Mouse (Mus musculus): Measurements from ENCODE around the gene Dda1.
"Not testable (repeated sequence)": the region's sequence is repeated elsewhere in the genome, so short reads cannot be mapped to it uniquely, and the experiment has no call there.

The Dda1 gene

DNA sequence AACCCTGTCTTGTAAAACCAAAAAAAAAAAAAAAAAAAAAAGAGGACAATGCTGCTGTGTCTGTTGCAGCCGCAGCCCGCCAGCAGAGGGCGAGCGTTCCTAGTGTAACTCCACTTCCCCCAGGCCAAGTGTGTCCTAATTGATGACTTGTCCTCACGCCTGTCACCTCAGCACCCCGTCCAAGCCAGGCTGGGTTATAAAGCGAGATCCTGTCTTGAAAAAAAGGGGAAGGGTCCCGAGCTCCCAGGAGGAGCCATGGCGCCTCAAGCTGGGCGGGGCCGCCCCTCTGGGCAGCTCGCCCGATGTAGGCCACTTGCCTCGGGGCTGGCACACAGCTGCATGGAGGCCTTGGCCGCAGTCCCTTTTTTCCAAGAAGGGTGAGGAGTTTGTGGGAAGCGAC lies 26.0 kb downstream of the Dda1 start:
- DNase-seq (ENCODE audit: extremely low read depth, low read depth, low spot score): no peak

- no peak for DNase-seq (ENCODE audit: extremely low read depth, low read depth, low spot score)
These were observed 26.8 kb downstream of the Dda1 start for GRCm38 (mm10) chr8:71495811-71496210.

GRCm38 (mm10) chr8:71496481-71496880 lies 27.5 kb downstream of the Dda1 start:
- DNase-seq (ENCODE audit: extremely low read depth, low read depth, low spot score): no peak

DNA sequence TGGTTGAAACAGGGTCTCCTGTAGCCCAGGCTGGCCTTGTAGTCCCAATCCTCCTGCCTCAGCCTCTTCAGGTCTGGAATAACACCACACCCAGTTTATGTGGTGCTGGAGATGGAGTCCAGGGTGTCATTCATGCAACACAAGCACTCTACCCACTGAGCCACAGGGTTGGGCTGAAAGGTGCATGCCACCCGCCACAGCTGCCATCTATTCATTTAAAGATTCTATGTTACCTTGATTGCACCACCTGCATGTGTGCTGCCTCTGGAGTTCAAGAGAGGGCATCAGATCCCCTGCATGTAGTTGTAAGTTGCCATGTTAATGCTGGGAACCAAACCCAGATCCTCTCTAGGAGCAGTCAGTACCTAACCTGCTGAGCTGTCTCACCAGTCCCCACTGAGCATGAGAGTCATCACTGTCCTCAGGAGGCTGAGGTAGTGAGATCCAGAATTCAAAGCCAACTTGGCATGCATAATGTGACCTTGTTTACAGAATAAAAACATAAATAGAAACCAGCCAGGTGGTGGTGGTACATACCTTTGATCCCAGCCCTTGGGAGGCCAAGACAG lies 28.2 kb downstream of the Dda1 start:
- no peak for DNase-seq (ENCODE audit: extremely low read depth, low read depth, low spot score)

DNA sequence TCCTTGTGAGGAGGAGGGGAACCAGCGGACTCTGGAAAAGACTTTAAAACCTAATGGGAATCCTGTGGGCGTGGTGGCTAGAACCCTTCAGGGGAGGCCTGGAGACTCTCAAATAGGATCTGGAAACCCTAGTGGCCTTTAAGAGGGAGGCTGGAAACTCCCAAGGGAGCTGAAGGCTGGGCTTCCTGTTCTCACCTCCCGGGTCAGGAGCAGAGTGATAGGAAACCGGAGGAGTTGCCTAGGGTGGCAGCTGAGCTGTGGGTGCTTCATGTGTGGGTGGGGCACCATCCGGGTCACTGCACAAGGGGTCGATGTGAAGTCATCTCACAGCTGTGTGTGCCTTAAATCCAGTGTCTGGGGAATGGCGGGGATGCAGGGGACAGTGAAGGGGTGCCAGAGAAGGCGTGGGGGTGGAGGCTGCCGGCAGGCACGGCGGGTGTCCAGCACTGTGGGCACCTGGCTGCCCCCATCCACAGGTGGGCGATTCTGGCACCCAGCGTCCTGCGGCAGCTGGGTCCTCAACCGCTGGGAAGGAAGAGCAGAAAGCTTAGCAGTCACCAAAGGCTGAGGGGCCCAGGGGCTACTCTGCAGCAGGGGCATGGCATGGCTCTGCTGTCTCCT lies 29.0 kb downstream of the Dda1 start:
- DNase-seq (ENCODE audit: extremely low read depth, low read depth, low spot score): no peak

- no peak for DNase-seq (ENCODE audit: extremely low read depth, low read depth, low spot score)
These were observed 30.1 kb downstream of the Dda1 start for GRCm38 (mm10) chr8:71498816-71499690.

- no peak for DNase-seq (ENCODE audit: extremely low read depth, low read depth, low spot score)
These were observed 35.4 kb downstream of the Dda1 start for GRCm38 (mm10) chr8:71504349-71504748.

DNA sequence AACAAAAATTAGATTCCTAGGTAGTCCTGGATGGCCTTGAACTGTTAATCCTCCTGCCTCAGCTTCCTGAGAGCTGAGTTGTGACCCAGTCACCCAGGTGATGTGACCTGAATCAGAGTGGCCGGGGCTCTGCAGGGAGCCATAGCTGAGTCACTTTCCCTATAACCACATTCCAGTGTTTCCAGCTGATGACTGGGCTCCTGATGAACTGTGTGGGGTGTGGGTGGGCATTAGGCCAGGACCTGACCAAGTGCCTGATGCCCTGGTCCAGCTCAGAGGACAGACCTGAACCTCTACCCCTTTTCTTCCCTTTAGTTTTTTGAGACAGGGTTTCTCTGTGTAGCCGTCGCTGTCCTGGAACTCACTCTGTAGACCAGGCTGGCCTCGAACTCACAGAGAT lies 36.3 kb downstream of the Dda1 start:
- no peak for DNase-seq (ENCODE audit: extremely low read depth, low read depth, low spot score)

DNA sequence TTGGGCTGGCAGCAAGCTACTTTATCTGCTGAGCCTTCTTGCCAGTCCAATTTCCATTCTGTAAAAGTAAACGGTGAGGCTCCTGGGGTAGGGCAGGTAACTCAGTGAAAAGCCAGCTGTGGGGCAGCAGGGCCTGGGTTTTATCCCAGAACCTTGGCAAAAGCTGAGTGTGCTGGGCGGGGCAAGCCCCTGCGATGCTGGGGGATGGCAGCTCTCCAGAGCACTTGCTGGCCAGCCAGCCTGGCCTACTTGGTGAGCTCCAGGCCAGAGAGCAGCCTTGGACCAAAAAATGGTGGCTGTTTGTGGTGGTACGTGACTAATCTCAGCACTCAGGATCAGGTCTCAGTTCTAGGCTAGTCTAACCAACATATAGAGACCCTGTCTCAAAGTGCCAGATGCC lies 37.0 kb downstream of the Dda1 start:
- DNase-seq (ENCODE audit: extremely low read depth, low read depth, low spot score): no peak

- DNase-seq (ENCODE audit: extremely low read depth, low read depth, low spot score): no peak
These were observed 38.6 kb downstream of the Dda1 start for GRCm38 (mm10) chr8:71507589-71508104.

- no peak for DNase-seq (ENCODE audit: extremely low read depth, low read depth, low spot score)
These were observed 40.3 kb downstream of the Dda1 start for GRCm38 (mm10) chr8:71509316-71509715.

DNA sequence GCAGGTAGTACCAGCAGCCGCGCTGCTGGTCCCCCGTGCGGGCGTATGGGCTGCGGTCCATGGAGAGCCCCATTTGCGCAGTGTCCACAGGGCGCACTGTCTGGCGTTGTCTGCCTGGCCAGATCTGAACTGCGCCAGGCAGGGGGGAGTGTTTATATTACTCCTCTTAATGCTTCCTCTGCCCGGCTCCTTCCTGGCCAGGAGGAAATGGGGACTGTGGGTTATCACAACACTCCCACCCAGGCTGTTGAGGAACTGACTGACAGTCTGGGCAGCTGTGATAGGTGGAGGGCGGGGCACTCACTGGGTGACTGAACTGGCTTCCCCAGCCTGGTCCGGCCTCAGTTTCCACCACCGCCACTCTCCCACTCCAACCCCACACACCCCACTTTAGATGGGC lies 42.6 kb downstream of the Dda1 start, which contains the start of gene Plvap:
Gene Plvap (minus strand): TSS at position 109 of the 400 bp plus-strand sequence.
- no peak for DNase-seq (ENCODE audit: extremely low read depth, low read depth, low spot score)

DNA sequence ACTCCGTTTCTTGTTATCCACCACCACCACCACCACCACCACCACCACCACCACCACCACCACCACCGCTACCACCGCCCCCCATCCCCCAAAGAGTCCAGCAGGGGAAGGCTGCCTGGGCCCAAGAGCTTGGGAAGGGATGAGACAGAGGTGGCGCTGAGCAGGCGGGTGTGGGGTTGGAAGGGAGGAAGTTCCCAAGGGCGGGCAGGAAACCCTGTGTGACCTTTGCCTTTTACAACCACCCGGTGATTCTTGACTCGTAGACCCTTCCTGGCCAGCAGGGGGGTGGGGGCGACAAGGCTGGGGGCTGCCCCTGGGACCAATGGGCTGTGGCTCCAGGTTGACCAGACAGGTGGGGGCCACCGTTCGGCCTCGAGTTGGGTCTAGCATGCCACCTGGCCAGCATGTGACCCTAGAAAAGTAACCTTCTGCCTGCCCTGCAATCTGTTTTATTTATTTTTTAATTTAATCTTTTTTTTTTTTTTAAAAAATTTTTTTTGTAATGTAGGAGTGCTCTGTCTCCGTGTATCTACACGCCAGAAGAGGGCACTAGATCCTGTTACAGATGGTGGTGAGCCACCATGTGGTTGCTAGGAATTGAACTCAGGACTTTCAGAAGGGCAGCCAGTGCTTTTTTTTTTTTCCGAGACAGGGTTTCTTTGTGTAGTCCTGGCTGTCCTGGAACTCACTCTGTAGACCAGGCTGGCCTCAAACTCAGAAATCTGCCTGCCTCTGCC lies 44.2 kb downstream of the Dda1 start:
- no peak for DNase-seq (ENCODE audit: extremely low read depth, low read depth, low spot score)

DNA sequence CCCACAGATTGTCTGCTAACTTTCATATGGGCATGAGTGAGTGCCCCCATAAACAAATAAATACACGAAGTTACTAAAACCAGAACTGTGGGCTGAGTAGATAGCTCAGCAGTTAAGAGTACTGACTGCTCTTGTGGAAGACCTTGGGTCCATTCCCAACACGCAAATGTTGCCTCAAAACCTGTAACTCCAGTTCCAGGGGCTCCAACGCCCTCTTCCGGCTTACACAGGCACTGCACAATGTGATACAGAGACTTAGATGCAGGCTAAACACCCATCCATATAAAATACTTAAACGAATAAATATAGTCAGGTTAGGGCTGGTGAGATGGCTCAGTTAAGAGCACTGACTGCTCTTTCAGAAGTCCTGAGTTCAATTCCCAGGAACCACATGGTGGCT lies 46.0 kb downstream of the Dda1 start:
- no peak for DNase-seq (ENCODE audit: extremely low read depth, low read depth, low spot score)

- DNase-seq (ENCODE audit: extremely low read depth, low read depth, low spot score): no peak
These were observed 47.8 kb downstream of the Dda1 start for GRCm38 (mm10) chr8:71516786-71517185.

DNA sequence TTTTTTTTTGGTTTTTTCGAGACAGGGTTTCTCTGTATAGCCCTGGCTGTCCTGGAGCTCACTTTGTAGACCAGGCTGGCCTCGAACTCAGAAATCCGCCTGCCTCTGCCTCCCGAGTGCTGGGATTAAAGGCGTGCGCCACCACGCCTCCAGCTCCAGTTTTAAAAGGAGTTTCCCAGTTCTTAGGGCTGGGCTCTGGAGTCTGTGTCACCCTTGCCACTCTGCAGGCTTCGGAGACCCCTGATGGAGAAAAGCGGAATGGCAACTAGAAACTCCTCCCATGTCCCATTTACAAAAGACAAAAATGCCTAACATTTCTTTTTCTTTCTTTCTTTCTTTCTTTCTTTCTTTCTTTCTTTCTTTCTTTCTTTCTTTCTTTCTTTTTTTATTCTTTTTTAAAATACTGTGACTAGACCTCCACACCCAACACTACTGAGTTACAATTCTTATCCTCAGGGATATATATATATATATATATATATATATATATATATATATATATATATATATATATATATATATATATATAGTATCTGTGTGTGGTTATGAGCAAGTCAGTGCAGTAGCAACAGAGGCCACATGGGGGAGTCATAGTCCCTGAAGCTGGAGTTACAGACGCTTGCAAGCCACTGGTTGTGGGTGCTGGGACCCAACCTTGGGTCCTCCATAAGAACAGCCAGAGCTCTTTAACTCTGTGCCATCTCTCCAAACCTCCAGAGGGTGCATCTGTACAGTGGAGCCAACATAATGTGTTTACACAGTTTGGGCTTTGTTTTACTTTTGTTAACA lies 50.2 kb downstream of the Dda1 start:
- DNase-seq (ENCODE audit: extremely low read depth, low read depth, low spot score): not testable (repeated sequence)

GRCm38 (mm10) chr8:71521634-71522033 lies 52.6 kb downstream of the Dda1 start:
- no peak for DNase-seq (ENCODE audit: extremely low read depth, low read depth, low spot score)

DNA sequence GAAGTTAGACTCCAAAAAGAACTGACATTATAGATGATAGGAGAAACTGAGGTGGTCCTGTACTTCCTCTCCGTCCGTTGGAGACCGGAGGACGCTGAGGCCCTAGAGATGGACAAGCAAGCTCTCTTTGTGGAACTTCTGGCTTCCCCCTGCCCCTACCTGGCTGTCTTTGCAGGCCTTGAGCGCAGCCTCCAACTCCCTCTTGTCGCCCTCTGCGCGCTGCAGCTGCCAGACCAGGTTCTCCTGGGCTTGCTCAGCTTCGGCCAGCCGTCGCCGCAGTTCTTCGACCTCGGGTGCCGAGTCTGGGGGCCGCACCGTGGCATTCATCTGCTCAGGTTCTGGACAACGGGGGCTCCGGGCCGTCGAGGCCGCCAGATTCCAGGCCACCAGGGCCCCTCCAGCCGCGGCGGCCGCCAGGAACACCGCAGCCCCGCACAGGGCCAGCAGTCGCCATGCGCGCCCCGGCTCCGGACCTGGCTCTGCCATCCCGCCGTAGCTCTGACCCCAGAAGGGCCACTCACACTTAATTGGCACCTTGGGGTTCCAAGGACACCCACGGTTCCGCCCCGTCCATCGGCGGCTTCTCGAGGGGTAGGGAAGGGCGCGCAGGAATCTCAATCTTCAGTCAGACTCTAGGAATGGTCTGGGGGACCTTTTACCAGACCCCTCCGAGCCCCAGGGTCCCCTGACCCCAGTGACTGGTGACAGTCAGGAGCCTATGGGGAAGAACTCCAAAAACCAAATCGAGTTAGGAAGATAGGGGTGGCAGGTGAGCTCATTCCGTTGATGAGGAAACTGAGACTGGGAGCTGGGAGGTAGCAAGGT lies 56.4 kb downstream of the Dda1 start, which contains the start of gene Ccdc194:
Gene Ccdc194 (minus strand): TSS at position 486 of the 825 bp plus-strand sequence.
- DNase-seq (ENCODE audit: extremely low read depth, low read depth, low spot score): no peak
